Comparison of ENCODE assay signal across 8 mouse cellular contexts in genomic region chr1:154180952-154181351, GRCm38 (mm10). TPM values are rescaled to one million over a fixed set of nuclear protein-coding genes. Genes with fewer than 3 reads are reported as not detected.
DNase-seq lines count a peak whose midpoint lies in the region; ATAC-seq lines count a peak whose summit lies in the region.

No protein-coding gene starts in this region.

- ATAC-seq in inflammation-experienced regulatory T-cells, adult 6 months: peak; percentile 48
- ATAC-seq in erythroid progenitor cell, adult 5-6 weeks (replicated peaks; ENCODE audit: low FRiP score, poor library complexity, severe bottlenecking): no peak

- intact Hi-C loops in left cerebral cortex, postnatal 10 days (cut with DNase I): loop anchor here (2.0 to 5.0 kb wide), 2 partner anchors 286 to 434 kb away; partner anchors contain the start of gene Rnasel

- DNase-seq in adipocyte (ENCODE audit: low spot score): peak; percentile 87
- DNase-seq in cerebellum, postnatal 25 days: peak; percentile 78 to 87
- DNase-seq in frontal cortex, postnatal 36 days (ENCODE audit: low spot score in 2 of 2): peak; percentile 83 to 90
- peak; percentile 83 to 85 for DNase-seq in left cerebral cortex, postnatal 10 days (ENCODE audit: extremely low spot score in 1 of 2, low spot score in 2 of 2)
- peak; percentile 83 for DNase-seq in mesoderm, embryonic 11.5 days (ENCODE audit: low read depth, low spot score)
- DNase-seq in skeletal muscle tissue, adult 2 months (ENCODE audit: low read depth, low spot score): peak; percentile 85

RNA-seq across cellular contexts. Expression of gene Zfp648, which starts 20.0 kb away (rescaled TPM):
- not detected for polyA plus RNA-seq in inflammation-experienced regulatory T-cells, adult 6 months (2017; shearing (Covaris generic))
- total RNA-seq in left cerebral cortex, postnatal 10 days (2021): under 1 TPM; 0.43 to 0.75 TPM
- not detected in 2 replicates for total RNA-seq in erythroid progenitor cell, adult 5-6 weeks (2015; ENCODE audit: low replicate concordance)
- total RNA-seq in erythroid progenitor cell, adult 5-6 weeks (2017; ENCODE audit: low replicate concordance): not detected in 2 replicates
